Mouse (Mus musculus) embryonic facial prominence, embryonic 11.5 days (tissue): Measurements from ENCODE around the gene Ltv1. TPM values are rescaled to one million over a fixed set of nuclear protein-coding genes. Genes with fewer than 3 reads are reported as not detected.

Experiments used
- ATAC-seq: fragments of 200-750 bp; cut with Nextera tagmentation; replicated peaks from 2 replicates; pipeline ENCODE4 v1.8.0; 2017; ENCODE audit warnings: low read depth; ENCODE audit not compliant: insufficient number of reproducible peaks, low FRiP score, low TSS enrichment
- DNase-seq: peaks from one replicate; pipeline ENCODE4 v3.0.0-alpha.2; 2015; ENCODE audit warnings: low spot score
- H3K27ac ChIP-seq: fragments of 300-500 bp; sonication (generic); replicated peaks from 2 replicates; pipeline ENCODE4 v1.5.1; 2014; ENCODE audit warnings: mild to moderate bottlenecking, low read depth, low read length, control low read depth
- H3K27me3 ChIP-seq: fragments of 300-500 bp; sonication (generic); 2 replicates; pipeline ENCODE4 v1.6.1; 2014; ENCODE audit warnings: mild to moderate bottlenecking, low read length, moderate library complexity, mixed read lengths; ENCODE audit not compliant: control insufficient read depth, insufficient read depth
- H3K36me3 ChIP-seq: fragments of 300-500 bp; sonication (generic); replicated peaks from 2 replicates; pipeline ENCODE4 v1.6.1; 2014; ENCODE audit warnings: low read depth, mild to moderate bottlenecking, low read length, moderate library complexity, mixed read lengths; ENCODE audit not compliant: control insufficient read depth, insufficient read depth
- H3K4me1 ChIP-seq: fragments of 300-500 bp; sonication (generic); 2 replicates; pipeline ENCODE4 v1.6.1; 2014; ENCODE audit warnings: low read length, mixed read lengths; ENCODE audit not compliant: control insufficient read depth, insufficient read depth
- H3K4me2 ChIP-seq: fragments of 300-500 bp; sonication (generic); 2 replicates; pipeline ENCODE4 v1.6.1; 2014; ENCODE audit warnings: low read depth, mild to moderate bottlenecking, control low read depth, low read length, moderate library complexity
- H3K4me3 ChIP-seq: fragments of 300-500 bp; sonication (generic); 2 replicates; pipeline ENCODE4 v1.5.1; 2014; ENCODE audit warnings: low read depth, low read length, control low read depth
- H3K9ac ChIP-seq: fragments of 300-500 bp; sonication (generic); replicated peaks from 2 replicates; pipeline ENCODE4 v1.6.1; 2014; ENCODE audit warnings: mild to moderate bottlenecking, control low read depth, low read length
- H3K9me3 ChIP-seq: fragments of 300-500 bp; sonication (generic); replicated peaks from 2 replicates; pipeline ENCODE4 v1.6.1; 2016; ENCODE audit warnings: mild to moderate bottlenecking, low read length, inconsistent platforms, mixed read lengths; ENCODE audit not compliant: control insufficient read depth
- WGBS: fragments of 180-500 bp; shearing (Covaris S2); extraction: QIAGEN DNeasy Blood & Tissue Kit; methylation state at CpG from one replicate; pipeline ENCODE4 v1.1.7; 2014; 5-methylcytosine and 5-hydroxymethylcytosine counted together
- polyA plus RNA-seq: library from polyadenylated mRNA; unstranded; fragments of >200 nt; fragmentation: Nextera tagmentation; extraction: Ambion mirVana; gene quantifications from 2 replicates; pipeline ENCODE4 v1.2.1, GENCODE M21; 2014

Gene Ltv1
- polyA plus RNA-seq, 1 experiment from 2014 or later = 85.0 TPM

DNA sequence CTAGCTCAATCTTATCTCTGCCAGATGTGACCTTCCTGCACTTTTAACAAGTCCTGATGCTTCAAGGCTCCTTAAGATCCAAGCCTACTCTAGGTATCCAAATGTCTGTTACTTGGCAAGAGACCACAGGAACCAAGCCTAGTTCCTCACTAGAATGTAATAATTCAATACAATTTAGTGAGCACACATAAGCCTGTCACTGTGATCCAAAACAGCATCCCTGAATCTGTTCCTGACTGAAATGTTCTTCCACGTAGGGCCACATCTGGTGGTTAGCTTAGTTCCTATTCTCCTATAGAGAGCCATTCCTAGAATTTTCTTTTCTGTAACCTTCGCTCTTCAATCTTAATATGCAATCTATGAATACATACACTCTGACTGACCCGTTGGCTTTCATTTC, 6.2 kb downstream of the Ltv1 start:
- H3K27ac ChIP-seq = no peak overlapping the region

DNA sequence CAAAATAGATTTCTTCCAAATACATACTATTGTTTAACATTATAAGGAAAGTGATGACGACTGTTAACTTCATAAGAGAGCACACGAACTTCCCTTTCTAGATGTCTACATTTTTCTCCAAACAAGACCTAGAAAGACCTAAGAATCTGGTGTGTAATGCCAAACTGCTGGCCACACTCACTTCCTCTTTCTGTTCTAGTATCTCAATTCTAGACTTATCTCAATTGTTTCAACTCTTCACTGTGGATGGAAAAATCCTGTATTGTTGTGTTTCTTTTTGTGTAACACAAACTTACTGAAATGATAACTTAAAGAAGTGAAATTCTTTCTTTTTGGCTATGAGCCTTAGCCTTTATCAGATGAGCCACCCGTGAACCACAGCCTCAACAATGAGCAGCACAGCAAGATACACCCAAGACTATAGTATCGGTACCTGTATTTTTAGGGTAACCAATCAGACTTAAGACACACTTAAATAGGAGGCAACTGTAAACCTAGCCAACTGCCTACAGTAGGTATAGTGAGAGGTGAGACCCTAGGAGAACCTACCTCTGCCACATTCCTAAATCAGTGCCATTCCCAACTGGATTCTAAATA, 8.7 kb downstream of the Ltv1 start:
- Histone ChIP-seq H3K27ac (no peak overlapping the region), H3K9me3 (no peaks in the 10 kb centered on the region), H3K9ac (no peak overlapping the region), H3K27me3 (no peaks in the 10 kb centered on the region), H3K4me1 (no peaks in the 10 kb centered on the region), H3K4me3 (no peak overlapping the region), H3K36me3 (peaks cover 6% of the 10 kb centered on the region; the same call in 1 of the 2 replicates), H3K4me2 (no peak overlapping the region)
- DNase-seq (no peak), ATAC-seq (no peak)
- WGBS = 88% methylated on average over 4 of the region's 4 CpGs

More for the DNA sequence above, 6.2 kb downstream of the Ltv1 start:
- H3K4me1 ChIP-seq = no peaks in the 10 kb centered on the region
- WGBS = 90% methylated on average over 3 of the region's 3 CpGs
- no peaks in the 10 kb centered on the region for H3K9me3 ChIP-seq
- H3K4me2 ChIP-seq = no peak overlapping the region
- no peak for DNase-seq
- no peak overlapping the region for H3K9ac ChIP-seq
- no peaks in the 10 kb centered on the region for H3K27me3 ChIP-seq
- peaks cover 6% of the 10 kb centered on the region; the same call in 1 of the 2 replicates for H3K36me3 ChIP-seq
- no peak for ATAC-seq
- H3K4me3 ChIP-seq = no peak overlapping the region

GRCm38 (mm10) chr10:13180211-13180610, 12.8 kb downstream of the Ltv1 start:
- ATAC-seq = no peak

DNA sequence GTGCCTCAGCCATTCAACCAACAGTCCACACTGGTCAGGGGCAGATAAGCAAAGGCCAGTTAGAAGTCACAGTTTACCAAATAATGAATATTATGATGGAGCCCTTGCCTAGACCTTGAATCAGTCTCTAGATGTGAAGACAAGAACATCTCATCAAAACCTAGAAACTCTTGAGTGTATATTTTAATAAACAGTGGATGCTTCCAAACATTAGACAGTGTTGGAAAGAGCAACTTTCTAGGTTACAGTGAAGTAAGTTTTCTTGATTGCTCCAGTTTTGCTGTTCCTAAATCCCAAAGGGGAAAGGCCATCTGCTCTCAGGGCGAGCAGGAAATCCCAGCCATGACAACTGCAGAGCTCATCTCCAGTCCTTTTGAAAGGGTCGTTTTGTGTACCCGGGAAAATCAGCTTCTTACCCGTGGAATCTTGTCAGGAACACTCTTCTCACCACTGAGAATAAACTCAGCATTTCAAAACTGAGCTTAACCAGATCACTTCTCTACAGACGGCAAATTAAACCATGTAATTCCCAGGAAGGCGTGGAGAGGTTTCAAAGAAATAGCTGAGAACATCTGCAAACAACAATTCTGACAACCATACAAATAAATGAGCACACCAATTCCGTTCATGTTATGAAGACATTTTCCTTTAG, 14.9 kb downstream of the Ltv1 start, which contains the start of gene Zc2hc1b:
Zc2hc1b (minus strand) TSS at position 51 of the 652 bp plus-strand sequence.
- peaks cover 8% of the 10 kb centered on the region; the same call in 1 of the 2 replicates for H3K36me3 ChIP-seq
- no peaks in the 10 kb centered on the region for H3K9me3 ChIP-seq
- no peak within 1 kb of the TSS for H3K4me3 ChIP-seq
- no peak for DNase-seq
- H3K4me1 ChIP-seq = no peaks in the 10 kb centered on the region
- no peak within 1 kb of the TSS for H3K27ac ChIP-seq
- WGBS = 73% methylated on average over 7 of the region's 7 CpGs
- H3K4me2 ChIP-seq = no peak within 1 kb of the TSS
- H3K27me3 ChIP-seq = no peaks in the 10 kb centered on the region
- no peak for ATAC-seq
- no peak within 1 kb of the TSS for H3K9ac ChIP-seq

More at GRCm38 (mm10) chr10:13180211-13180610, 12.8 kb downstream of the Ltv1 start:
- Histone ChIP-seq H3K27ac (no peak overlapping the region), H3K27me3 (no peaks in the 10 kb centered on the region), H3K4me2 (no peak overlapping the region), H3K9me3 (no peaks in the 10 kb centered on the region), H3K4me1 (no peaks in the 10 kb centered on the region), H3K36me3 (peaks cover 8% of the 10 kb centered on the region; the same call in 1 of the 2 replicates), H3K9ac (no peak overlapping the region), H3K4me3 (no peak overlapping the region)
- 86% methylated on average over 7 of the region's 7 CpGs for WGBS
- DNase-seq = no peak

- Histone ChIP-seq H3K4me2 (no peak overlapping the region), H3K4me1 (peaks cover 3% of the 10 kb centered on the region; the same call in 1 of the 2 replicates), H3K9me3 (no peaks in the 10 kb centered on the region), H3K36me3 (peaks cover 3% of the 10 kb centered on the region; the same call in 1 of the 2 replicates), H3K27ac (no peak overlapping the region), H3K27me3 (no peaks in the 10 kb centered on the region), H3K9ac (no peak overlapping the region), H3K4me3 (no peak overlapping the region)
- ATAC-seq = no peak
- DNase-seq = no peak
- WGBS = 90% methylated on average over 7 of the region's 7 CpGs
Measured at GRCm38 (mm10) chr10:13175866-13176265, 17.1 kb downstream of the Ltv1 start.

GRCm38 (mm10) chr10:13172798-13173221, 20.2 kb downstream of the Ltv1 start:
- H3K4me1 ChIP-seq = peaks cover 3% of the 10 kb centered on the region
- 37% methylated on average over 10 of the region's 10 CpGs for WGBS
- peak overlapping the region; percentile 56; the same call in 1 of the 2 replicates for H3K27ac ChIP-seq
- no peaks in the 10 kb centered on the region for H3K9me3 ChIP-seq
- no peak overlapping the region for H3K9ac ChIP-seq
- peak; percentile 41 for DNase-seq
- H3K27me3 ChIP-seq = no peaks in the 10 kb centered on the region
- no peak overlapping the region for H3K4me2 ChIP-seq
- H3K4me3 ChIP-seq = no peak overlapping the region
- H3K36me3 ChIP-seq = no peaks in the 10 kb centered on the region
- ATAC-seq = no peak

DNA sequence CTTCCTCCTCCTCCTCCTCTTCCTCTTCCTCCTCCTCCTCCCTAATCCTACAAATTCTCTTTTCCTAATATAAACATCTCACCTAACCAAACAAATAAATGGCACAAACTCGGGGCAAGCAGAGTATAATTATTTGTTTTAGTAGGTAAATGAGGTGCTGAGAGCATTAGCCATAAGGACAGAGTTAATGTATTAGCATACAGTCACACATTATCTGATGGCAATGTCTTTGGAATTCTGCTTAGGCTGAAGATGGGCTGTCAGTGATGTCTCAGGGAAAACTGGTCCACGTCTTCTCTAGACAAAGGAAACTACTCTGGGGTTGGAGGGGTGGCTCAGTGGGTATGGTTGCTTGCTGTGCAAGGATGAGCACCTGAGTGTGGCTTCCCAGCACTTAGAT, 21.5 kb downstream of the Ltv1 start:
- WGBS = 43% methylated on average over 2 of the region's 2 CpGs
- Histone ChIP-seq H3K9me3 (no peaks in the 10 kb centered on the region), H3K4me2 (no peak overlapping the region), H3K4me3 (no peak overlapping the region), H3K27ac (no peak overlapping the region), H3K9ac (no peak overlapping the region), H3K27me3 (no peaks in the 10 kb centered on the region), H3K36me3 (no peaks in the 10 kb centered on the region), H3K4me1 (peaks cover 3% of the 10 kb centered on the region)
- DNase-seq (no peak), ATAC-seq (no peak)
